Mouse (Mus musculus) limb, embryonic 10.5 days (tissue): ENCODE data around the gene Atpaf1. TPM values are rescaled to one million over a fixed set of nuclear protein-coding genes. Genes with fewer than 3 reads are reported as not detected.

Experiments
- DNase-seq: peaks from one replicate; pipeline ENCODE4 v3.0.0-alpha.2; 2017; ENCODE audit warnings: low spot score
- H3K27ac ChIP-seq: fragments of 300-500 bp; sonication (generic); 2 replicates; pipeline ENCODE4 v1.5.1; 2016; ENCODE audit warnings: mild to moderate bottlenecking
- H3K27me3 ChIP-seq: fragments of 300-500 bp; sonication (generic); 2 replicates; pipeline ENCODE4 v1.6.1; 2016; ENCODE audit warnings: low read depth, mild to moderate bottlenecking; ENCODE audit not compliant: poor library complexity, severe bottlenecking
- H3K36me3 ChIP-seq: fragments of 300-500 bp; sonication (generic); 2 replicates; pipeline ENCODE4 v1.6.1; 2016; ENCODE audit warnings: mild to moderate bottlenecking, moderate library complexity
- H3K4me1 ChIP-seq: fragments of 300-500 bp; sonication (generic); 2 replicates; pipeline ENCODE4 v1.6.1; 2016
- H3K4me3 ChIP-seq: fragments of 300-500 bp; sonication (generic); 2 replicates; pipeline ENCODE4 v1.5.1; 2016; ENCODE audit warnings: mild to moderate bottlenecking, moderate library complexity
- H3K9me3 ChIP-seq: fragments of 300-500 bp; sonication (generic); replicated peaks from 2 replicates; pipeline ENCODE4 v1.6.1; 2016; ENCODE audit warnings: mild to moderate bottlenecking
- WGBS: fragments of 180-500 bp; shearing (Covaris S2); methylation state at CpG from one replicate; pipeline ENCODE4 v1.1.7; 2016; 5-methylcytosine and 5-hydroxymethylcytosine counted together
- polyA plus RNA-seq: library from polyadenylated mRNA; unstranded; fragments of >200 nt; fragmentation: Nextera tagmentation; extraction: Ambion mirVana; gene quantifications from 2 replicates; pipeline ENCODE4 v1.2.1, GENCODE M21; 2016

Gene Atpaf1
- 55.8 and 58.0 TPM in 2 replicates for polyA plus RNA-seq

GRCm38 (mm10) chr4:115784769-115785510 lies at the start of gene Atpaf1:
Atpaf1 (plus strand) TSS chr4:115784812.
- H3K4me1 ChIP-seq, result peaks cover 15% of the 10 kb centered on the region
- peaks cover 23% of the 10 kb centered on the region for H3K36me3 ChIP-seq
- peak within 1 kb of the TSS; percentile 93 for H3K27ac ChIP-seq
- under 1% methylated on average over 67 of the region's 69 CpGs for WGBS
- no peaks in the 10 kb centered on the region for H3K9me3 ChIP-seq
- peak; percentile 82 for DNase-seq
- peak within 1 kb of the TSS; percentile 89 for H3K4me3 ChIP-seq
- H3K27me3 ChIP-seq, result peaks cover 6% of the 10 kb centered on the region; the same call in 1 of the 2 replicates

- peaks cover 27% of the 10 kb centered on the region for H3K4me1 ChIP-seq
- no peak overlapping the region for H3K4me3 ChIP-seq
- 75% methylated on average over 4 of the region's 4 CpGs for WGBS
- H3K9me3 ChIP-seq, result no peaks in the 10 kb centered on the region
- no peak overlapping the region for H3K27ac ChIP-seq
- DNase-seq, result no peak
- peaks cover under 1% of the 10 kb centered on the region; the same call in 1 of the 2 replicates for H3K36me3 ChIP-seq
- 0 out of 2 replicates have a peak, but pooled peaks cover 9% of the 10 kb centered on the region for H3K27me3 ChIP-seq
Observed at GRCm38 (mm10) chr4:115734867-115735266, 49.7 kb upstream of the Atpaf1 start.

GRCm38 (mm10) chr4:115737551-115738041 lies 47.0 kb upstream of the Atpaf1 start, which contains the start of gene Efcab14:
Efcab14 (plus strand) TSS chr4:115737744.
- H3K4me1 ChIP-seq, result peaks cover 22% of the 10 kb centered on the region
- peaks cover 25% of the 10 kb centered on the region for H3K36me3 ChIP-seq
- under 1% methylated on average over 45 of the region's 45 CpGs for WGBS
- peak within 1 kb of the TSS; percentile 90 for H3K27ac ChIP-seq
- H3K9me3 ChIP-seq, result no peaks in the 10 kb centered on the region
- H3K27me3 ChIP-seq, result 0 out of 2 replicates have a peak, but pooled peaks cover 9% of the 10 kb centered on the region
- peak within 1 kb of the TSS; percentile 90 for H3K4me3 ChIP-seq
- peak; percentile 100 for DNase-seq

- DNase-seq, result no peak
- Histone ChIP-seq H3K4me3 (peak overlapping the region; percentile 90), H3K27me3 (0 out of 2 replicates have a peak, but pooled peaks cover 6% of the 10 kb centered on the region), H3K9me3 (no peaks in the 10 kb centered on the region), H3K36me3 (peaks cover 31% of the 10 kb centered on the region), H3K4me1 (peaks cover 23% of the 10 kb centered on the region), H3K27ac (peak overlapping the region; percentile 90; the same call in 1 of the 2 replicates)
- WGBS, result 44% methylated on average over 13 of the region's 13 CpGs
Observed at GRCm38 (mm10) chr4:115738481-115738985, 46.1 kb upstream of the Atpaf1 start.

GRCm38 (mm10) chr4:115742658-115743057 lies 42.0 kb upstream of the Atpaf1 start:
- Histone ChIP-seq H3K4me3 (no peak overlapping the region), H3K36me3 (peaks cover 45% of the 10 kb centered on the region), H3K27me3 (no peaks in the 10 kb centered on the region), H3K27ac (no peak overlapping the region), H3K9me3 (no peaks in the 10 kb centered on the region), H3K4me1 (peaks cover 42% of the 10 kb centered on the region)
- DNase-seq, result no peak

- Histone ChIP-seq H3K4me1 (peaks cover 44% of the 10 kb centered on the region), H3K27ac (no peak overlapping the region), H3K9me3 (no peaks in the 10 kb centered on the region), H3K4me3 (no peak overlapping the region), H3K36me3 (peaks cover 49% of the 10 kb centered on the region), H3K27me3 (no peaks in the 10 kb centered on the region)
- no peak for DNase-seq
- 92% methylated on average over 4 of the region's 4 CpGs for WGBS
Observed at GRCm38 (mm10) chr4:115743096-115743495, 41.5 kb upstream of the Atpaf1 start.

- no peak overlapping the region for H3K27ac ChIP-seq
- H3K27me3 ChIP-seq, result no peaks in the 10 kb centered on the region
- H3K4me1 ChIP-seq, result peaks cover 37% of the 10 kb centered on the region
- H3K9me3 ChIP-seq, result no peaks in the 10 kb centered on the region
- no peak for DNase-seq
- peaks cover 54% of the 10 kb centered on the region for H3K36me3 ChIP-seq
- no peak overlapping the region for H3K4me3 ChIP-seq
- WGBS, result 32% methylated on average over 1 of the region's 1 CpGs
Observed at GRCm38 (mm10) chr4:115748181-115748580, 36.4 kb upstream of the Atpaf1 start.

GRCm38 (mm10) chr4:115749336-115749735 lies 35.3 kb upstream of the Atpaf1 start:
- no peak overlapping the region for H3K4me3 ChIP-seq
- 77% methylated on average over 1 of the region's 1 CpGs for WGBS
- H3K27me3 ChIP-seq, result no peaks in the 10 kb centered on the region
- peaks cover 61% of the 10 kb centered on the region for H3K36me3 ChIP-seq
- H3K4me1 ChIP-seq, result peaks cover 28% of the 10 kb centered on the region
- DNase-seq, result no peak
- no peaks in the 10 kb centered on the region for H3K9me3 ChIP-seq
- H3K27ac ChIP-seq, result no peak overlapping the region

- Histone ChIP-seq H3K36me3 (peaks cover 68% of the 10 kb centered on the region), H3K27me3 (no peaks in the 10 kb centered on the region), H3K4me3 (no peak overlapping the region), H3K27ac (no peak overlapping the region), H3K9me3 (no peaks in the 10 kb centered on the region), H3K4me1 (no peaks in the 10 kb centered on the region)
- WGBS, result 93% methylated on average over 3 of the region's 3 CpGs
- no peak for DNase-seq
Observed at GRCm38 (mm10) chr4:115754101-115754500, 30.5 kb upstream of the Atpaf1 start.

GRCm38 (mm10) chr4:115754851-115755250 lies 29.8 kb upstream of the Atpaf1 start:
- WGBS, result 98% methylated on average over 1 of the region's 1 CpGs
- peaks cover 68% of the 10 kb centered on the region for H3K36me3 ChIP-seq

GRCm38 (mm10) chr4:115761206-115761605 lies 23.4 kb upstream of the Atpaf1 start:
- WGBS, result 52% methylated on average over 3 of the region's 3 CpGs
- no peaks in the 10 kb centered on the region for H3K4me1 ChIP-seq
- no peak overlapping the region for H3K4me3 ChIP-seq
- no peak for DNase-seq
- H3K27ac ChIP-seq, result no peak overlapping the region
- H3K9me3 ChIP-seq, result no peaks in the 10 kb centered on the region
- no peaks in the 10 kb centered on the region for H3K27me3 ChIP-seq
- H3K36me3 ChIP-seq, result peaks cover 75% of the 10 kb centered on the region

More at GRCm38 (mm10) chr4:115754851-115755250, 29.8 kb upstream of the Atpaf1 start:
- no peak overlapping the region for H3K27ac ChIP-seq
- no peak for DNase-seq
- H3K27me3 ChIP-seq, result no peaks in the 10 kb centered on the region
- H3K9me3 ChIP-seq, result no peaks in the 10 kb centered on the region
- no peaks in the 10 kb centered on the region for H3K4me1 ChIP-seq
- no peak overlapping the region for H3K4me3 ChIP-seq

- WGBS, result 94% methylated on average over 11 of the region's 11 CpGs
- H3K4me3 ChIP-seq, result no peak overlapping the region
- peaks cover 84% of the 10 kb centered on the region for H3K36me3 ChIP-seq
- no peak overlapping the region for H3K27ac ChIP-seq
- no peaks in the 10 kb centered on the region for H3K4me1 ChIP-seq
- DNase-seq, result no peak
- H3K27me3 ChIP-seq, result no peaks in the 10 kb centered on the region
- no peaks in the 10 kb centered on the region for H3K9me3 ChIP-seq
Observed at GRCm38 (mm10) chr4:115764581-115764980, 20.0 kb upstream of the Atpaf1 start.
